Mouse (Mus musculus) hindbrain, embryonic 16.5 days (tissue): Measurements from ENCODE around the gene Igfbp5. TPM values are rescaled to one million over a fixed set of nuclear protein-coding genes. Genes with fewer than 3 reads are reported as not detected.
A peak's percentile ranks its signal among the peaks of the same experiment; 100 is the strongest.

Source experiments
- ATAC-seq: fragments of 200-750 bp; cut with Nextera tagmentation; 2 replicates; pipeline ENCODE4 v1.8.0; 2017; ENCODE audit warnings: moderate TSS enrichment, moderate library complexity
- H3K27ac ChIP-seq: fragments of 300-500 bp; sonication (generic); 2 replicates; pipeline ENCODE4 v1.5.1; 2014; ENCODE audit warnings: low read depth, mild to moderate bottlenecking, control low read depth, low read length, moderate library complexity
- H3K27me3 ChIP-seq: fragments of 300-500 bp; sonication (generic); replicated peaks from 2 replicates; pipeline ENCODE4 v1.6.1; 2014; ENCODE audit warnings: low read length; ENCODE audit not compliant: control insufficient read depth, insufficient read depth
- H3K36me3 ChIP-seq: fragments of 300-500 bp; sonication (generic); 2 replicates; pipeline ENCODE4 v1.6.1; 2014; ENCODE audit warnings: mild to moderate bottlenecking, low read length, moderate library complexity, mixed read lengths; ENCODE audit not compliant: control insufficient read depth, insufficient read depth
- H3K4me1 ChIP-seq: fragments of 300-500 bp; sonication (generic); 2 replicates; pipeline ENCODE4 v1.6.1; 2014; ENCODE audit warnings: low read depth, low read length; ENCODE audit not compliant: control insufficient read depth, insufficient read depth
- H3K4me2 ChIP-seq: fragments of 300-500 bp; sonication (generic); 2 replicates; pipeline ENCODE4 v1.6.1; 2014; ENCODE audit warnings: mild to moderate bottlenecking, low read length, control low read depth, moderate library complexity
- H3K4me3 ChIP-seq: fragments of 300-500 bp; sonication (generic); 2 replicates; pipeline ENCODE4 v1.5.1; 2014; ENCODE audit warnings: mild to moderate bottlenecking, low read length, control low read depth, moderate library complexity
- H3K9ac ChIP-seq: fragments of 300-500 bp; sonication (generic); 2 replicates; pipeline ENCODE4 v1.6.1; 2014; ENCODE audit warnings: low read depth, mild to moderate bottlenecking, control low read depth, low read length, moderate library complexity
- H3K9me3 ChIP-seq: fragments of 300-500 bp; sonication (generic); 2 replicates; pipeline ENCODE4 v1.6.1; 2014; ENCODE audit warnings: mild to moderate bottlenecking, low read length, moderate library complexity; ENCODE audit not compliant: control insufficient read depth
- WGBS: fragments of 180-500 bp; shearing (Covaris S2); extraction: QIAGEN DNeasy Blood & Tissue Kit; methylation state at CpG from one replicate; pipeline ENCODE4 v1.1.7; 2014; 5-methylcytosine and 5-hydroxymethylcytosine counted together
- polyA plus RNA-seq: library from polyadenylated mRNA; unstranded; fragments of >200 nt; fragmentation: Nextera tagmentation; extraction: Ambion mirVana; gene quantifications from 2 replicates; pipeline ENCODE4 v1.2.1, GENCODE M21; 2015

Gene Igfbp5
- polyA plus RNA-seq, 1 experiment from 2014 or later = 51.9 TPM

GRCm38 (mm10) chr1:72839791-72840190 lies 34.9 kb downstream of the Igfbp5 start:
- WGBS = 87% methylated on average over 7 of the region's 7 CpGs
- no peak overlapping the region for H3K9ac ChIP-seq

GRCm38 (mm10) chr1:72839356-72839755 lies 35.3 kb downstream of the Igfbp5 start:
- H3K27ac ChIP-seq = no peak overlapping the region
- WGBS = 71% methylated on average over 8 of the region's 8 CpGs
- H3K36me3 ChIP-seq = no peaks in the 10 kb centered on the region; the same call in 1 of the 2 replicates

More at GRCm38 (mm10) chr1:72839791-72840190, 34.9 kb downstream of the Igfbp5 start:
- ATAC-seq = no peak
- H3K27ac ChIP-seq = no peak overlapping the region
- no peaks in the 10 kb centered on the region; the same call in 1 of the 2 replicates for H3K36me3 ChIP-seq
- H3K4me1 ChIP-seq = no peaks in the 10 kb centered on the region
- H3K4me2 ChIP-seq = no peak overlapping the region
- no peaks in the 10 kb centered on the region for H3K9me3 ChIP-seq
- no peaks in the 10 kb centered on the region for H3K27me3 ChIP-seq
- H3K4me3 ChIP-seq = no peak overlapping the region

GRCm38 (mm10) chr1:72833563-72833962 lies 41.1 kb downstream of the Igfbp5 start:
- H3K9ac ChIP-seq = no peak overlapping the region
- no peak overlapping the region for H3K27ac ChIP-seq
- no peak for ATAC-seq
- H3K36me3 ChIP-seq = peaks cover 3% of the 10 kb centered on the region
- WGBS = 51% methylated on average over 4 of the region's 4 CpGs
- peaks cover 14% of the 10 kb centered on the region for H3K4me1 ChIP-seq
- H3K4me2 ChIP-seq = no peak overlapping the region
- H3K27me3 ChIP-seq = no peaks in the 10 kb centered on the region
- no peaks in the 10 kb centered on the region for H3K9me3 ChIP-seq
- H3K4me3 ChIP-seq = no peak overlapping the region

More at GRCm38 (mm10) chr1:72839356-72839755, 35.3 kb downstream of the Igfbp5 start:
- no peak overlapping the region for H3K4me2 ChIP-seq
- no peaks in the 10 kb centered on the region for H3K27me3 ChIP-seq
- no peaks in the 10 kb centered on the region for H3K9me3 ChIP-seq
- no peak overlapping the region for H3K9ac ChIP-seq
- H3K4me1 ChIP-seq = no peaks in the 10 kb centered on the region
- H3K4me3 ChIP-seq = no peak overlapping the region
- ATAC-seq = no peak

- Histone ChIP-seq H3K4me1 (peaks cover 21% of the 10 kb centered on the region), H3K9me3 (no peaks in the 10 kb centered on the region), H3K27me3 (no peaks in the 10 kb centered on the region), H3K4me2 (no peak overlapping the region), H3K27ac (peak overlapping the region; percentile 60), H3K36me3 (peaks cover 3% of the 10 kb centered on the region), H3K9ac (no peak overlapping the region), H3K4me3 (no peak overlapping the region)
- ATAC-seq = peak; percentile 81
- 33% methylated on average over 3 of the region's 3 CpGs for WGBS
These were observed 42.0 kb downstream of the Igfbp5 start for GRCm38 (mm10) chr1:72832715-72833153.

GRCm38 (mm10) chr1:72830485-72830884 lies 44.2 kb downstream of the Igfbp5 start:
- ATAC-seq = no peak
- no peaks in the 10 kb centered on the region for H3K27me3 ChIP-seq
- 87% methylated on average over 2 of the region's 2 CpGs for WGBS
- no peak overlapping the region for H3K4me3 ChIP-seq
- H3K4me1 ChIP-seq = peaks cover 35% of the 10 kb centered on the region
- H3K27ac ChIP-seq = no peak overlapping the region
- H3K9me3 ChIP-seq = no peaks in the 10 kb centered on the region
- no peak overlapping the region for H3K9ac ChIP-seq
- H3K36me3 ChIP-seq = peaks cover 3% of the 10 kb centered on the region; the same call in 1 of the 2 replicates
- H3K4me2 ChIP-seq = no peak overlapping the region

- Histone ChIP-seq H3K4me2 (no peak overlapping the region), H3K27ac (no peak overlapping the region), H3K27me3 (no peaks in the 10 kb centered on the region), H3K9me3 (no peaks in the 10 kb centered on the region), H3K4me1 (peaks cover 36% of the 10 kb centered on the region), H3K9ac (no peak overlapping the region), H3K36me3 (peaks cover 3% of the 10 kb centered on the region; the same call in 1 of the 2 replicates), H3K4me3 (no peak overlapping the region)
- 94% methylated on average over 5 of the region's 5 CpGs for WGBS
- ATAC-seq = no peak
These were observed 45.8 kb downstream of the Igfbp5 start for GRCm38 (mm10) chr1:72828843-72829242.

- H3K9me3 ChIP-seq = no peaks in the 10 kb centered on the region
- H3K27ac ChIP-seq = peak overlapping the region; percentile 66
- H3K4me1 ChIP-seq = peaks cover 27% of the 10 kb centered on the region
- peak; percentile 16 for ATAC-seq
- H3K9ac ChIP-seq = peak overlapping the region; percentile 47
- no peaks in the 10 kb centered on the region for H3K27me3 ChIP-seq
- H3K36me3 ChIP-seq = peaks cover 3% of the 10 kb centered on the region; the same call in 1 of the 2 replicates
- H3K4me3 ChIP-seq = peak overlapping the region; percentile 85
- 13% methylated on average over 12 of the region's 12 CpGs for WGBS
- H3K4me2 ChIP-seq = peak overlapping the region; percentile 93
These were observed 47.0 kb downstream of the Igfbp5 start for GRCm38 (mm10) chr1:72827411-72828315.

GRCm38 (mm10) chr1:72826931-72827330 lies 47.8 kb downstream of the Igfbp5 start:
- Histone ChIP-seq H3K27ac (peak overlapping the region; percentile 66), H3K9me3 (no peaks in the 10 kb centered on the region), H3K4me2 (peak overlapping the region; percentile 93), H3K36me3 (peaks cover 3% of the 10 kb centered on the region; the same call in 1 of the 2 replicates), H3K9ac (peak overlapping the region; percentile 47), H3K4me1 (peaks cover 23% of the 10 kb centered on the region), H3K4me3 (peak overlapping the region; percentile 85), H3K27me3 (no peaks in the 10 kb centered on the region)
- ATAC-seq = no peak
- 4% methylated on average over 7 of the region's 7 CpGs for WGBS

- Histone ChIP-seq H3K9me3 (no peaks in the 10 kb centered on the region), H3K36me3 (peaks cover 3% of the 10 kb centered on the region; the same call in 1 of the 2 replicates), H3K27ac (peak overlapping the region; percentile 66), H3K4me3 (peak overlapping the region; percentile 85), H3K4me2 (peak overlapping the region; percentile 93), H3K27me3 (no peaks in the 10 kb centered on the region), H3K9ac (peak overlapping the region; percentile 47), H3K4me1 (peaks cover 23% of the 10 kb centered on the region)
- no peak for ATAC-seq
- WGBS = 10% methylated on average over 6 of the region's 6 CpGs
These were observed 48.2 kb downstream of the Igfbp5 start for GRCm38 (mm10) chr1:72826446-72826845.
